Mouse (Mus musculus): ENCODE data around the gene Tacc3. TPM values are rescaled to one million over a fixed set of nuclear protein-coding genes. Genes with fewer than 3 reads are reported as not detected.

Gene Tacc3
- 130 TPM for polyA plus RNA-seq (2014; fragmentation: Illumina TruSeq; extraction: RNeasy Lipid Tissue Mini Kit (QIAGEN cat#74804); ENCODE audit: low read depth, low replicate concordance)

DNA sequence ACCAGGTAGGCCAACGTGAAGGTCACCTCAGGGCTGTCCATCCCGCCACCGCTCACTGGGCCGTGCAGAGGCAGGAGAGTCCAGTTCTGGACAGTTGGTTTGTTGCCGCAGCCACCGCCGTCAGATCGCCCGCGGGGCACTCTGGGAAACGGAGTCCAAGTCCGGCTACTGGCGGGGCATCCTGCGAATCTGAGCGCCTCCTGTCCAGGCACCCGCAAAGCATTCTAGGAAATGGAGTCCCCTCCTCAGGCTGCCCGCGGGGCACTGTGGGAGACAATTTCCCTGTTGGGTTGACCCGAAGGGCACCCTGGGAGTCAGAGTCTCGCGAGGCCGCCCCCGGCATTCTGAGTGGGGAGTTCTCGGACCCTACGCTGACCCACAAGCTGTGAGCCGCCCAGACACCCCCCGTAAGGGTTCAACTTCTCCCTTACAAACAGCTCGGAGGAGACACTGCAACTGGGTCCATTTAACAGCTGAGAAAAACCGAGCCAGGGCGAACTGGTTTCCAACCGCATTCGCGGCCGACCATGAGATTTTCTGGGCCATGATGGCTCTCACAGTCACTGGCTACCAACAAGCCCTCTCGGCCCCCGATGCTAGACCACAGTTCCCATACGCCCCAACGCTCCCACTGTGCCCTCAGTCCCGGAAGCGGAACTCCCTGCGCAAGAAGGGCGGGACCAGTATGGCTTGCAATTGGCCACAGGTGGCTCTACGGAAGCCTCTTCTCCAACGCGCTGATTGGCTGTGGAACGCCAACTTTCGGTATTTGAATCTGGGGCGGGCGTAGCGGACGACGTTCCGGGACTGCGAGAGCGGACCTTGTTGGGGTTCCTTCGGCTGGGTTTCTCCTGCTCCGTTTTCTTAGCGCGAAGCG, at the start of gene Tacc3, which contains the start of gene Tmem129:
Gene Tacc3, plus strand, starts transcription at position 342 of the 877 bp plus-strand sequence.
Gene Tmem129, minus strand, starts transcription at position 630 of the 877 bp plus-strand sequence.

GRCm38 (mm10) chr5:33629301-33629987, 28.5 kb upstream of the Tacc3 start, which contains the start of the genes Fam53a and Gm9903:
Gene Fam53a (minus strand): TSS chr5:33629635.
Gene Gm9903 (plus strand): TSS chr5:33629925.

GRCm38 (mm10) chr5:33651921-33652782, 5.8 kb upstream of the Tacc3 start, which contains the start of gene Slbp:
Gene Slbp (minus strand): TSS chr5:33652574.

GRCm38 (mm10) chr5:33721541-33722265, 63.8 kb downstream of the Tacc3 start, which contains the start of gene Fgfr3:
Gene Fgfr3 (plus strand): TSS chr5:33721674.

Other genes starting within 250 kb of the Tacc3 start
- not detected for gene Nkx1-1, start 224.2 kb upstream of the Tacc3 start, polyA plus RNA-seq (2014; fragmentation: Illumina TruSeq; extraction: RNeasy Lipid Tissue Mini Kit (QIAGEN cat#74804); ENCODE audit: low read depth, low replicate concordance)
- 5.7 TPM for gene Fam53a, start 28.5 kb upstream of the Tacc3 start, polyA plus RNA-seq (2014; fragmentation: Illumina TruSeq; extraction: RNeasy Lipid Tissue Mini Kit (QIAGEN cat#74804); ENCODE audit: low read depth, low replicate concordance)
- 13.9 TPM for gene Gm9903, start 28.2 kb upstream of the Tacc3 start, polyA plus RNA-seq (2014; fragmentation: Illumina TruSeq; extraction: RNeasy Lipid Tissue Mini Kit (QIAGEN cat#74804); ENCODE audit: low read depth, low replicate concordance)
- gene Slbp, start 5.6 kb upstream of the Tacc3 start, polyA plus RNA-seq (2014; fragmentation: Illumina TruSeq; extraction: RNeasy Lipid Tissue Mini Kit (QIAGEN cat#74804); ENCODE audit: low read depth, low replicate concordance) = 208 TPM
- gene Tmem129, start 288 bp downstream of the Tacc3 start, polyA plus RNA-seq (2014; fragmentation: Illumina TruSeq; extraction: RNeasy Lipid Tissue Mini Kit (QIAGEN cat#74804); ENCODE audit: low read depth, low replicate concordance) = 20.1 TPM
- 0.34 TPM for gene Fgfr3, start 63.5 kb downstream of the Tacc3 start, polyA plus RNA-seq (2014; fragmentation: Illumina TruSeq; extraction: RNeasy Lipid Tissue Mini Kit (QIAGEN cat#74804); ENCODE audit: low read depth, low replicate concordance)
- 4.4 TPM for gene Letm1, start 124.7 kb downstream of the Tacc3 start, polyA plus RNA-seq (2014; fragmentation: Illumina TruSeq; extraction: RNeasy Lipid Tissue Mini Kit (QIAGEN cat#74804); ENCODE audit: low read depth, low replicate concordance)
- 330 TPM for gene Nsd2, start 162.6 kb downstream of the Tacc3 start, polyA plus RNA-seq (2014; fragmentation: Illumina TruSeq; extraction: RNeasy Lipid Tissue Mini Kit (QIAGEN cat#74804); ENCODE audit: low read depth, low replicate concordance)